Mouse (Mus musculus) MEL (cell line): Measurements from ENCODE around the gene Snap25.

Source experiments
- CTCF ChIP-seq, 3 experiments: IDR thresholded peaks in 2 of 3; conservative IDR thresholded peaks in 1 of 3; 2 replicates each; pipeline ENCODE4 v1.5.1; 2011 to 2012; ENCODE audit warnings: low read length in 3 of 3, low read depth in 2 of 3, mild to moderate bottlenecking in 2 of 3, improper control_type of control experiment in 1 of 3, inconsistent platforms in 1 of 3, mixed read lengths in 1 of 3, moderate library complexity in 1 of 3; ENCODE audit not compliant: control insufficient read depth in 1 of 3, insufficient read depth in 1 of 3, poor library complexity in 1 of 3, severe bottlenecking in 1 of 3
- GABPA ChIP-seq: IDR thresholded peaks from 2 replicates; pipeline ENCODE4 v1.6.1; 2012; ENCODE audit warnings: low read depth, mild to moderate bottlenecking, inconsistent platforms, low read length, improper control_type of control experiment, moderate library complexity
- HCFC1 ChIP-seq: IDR thresholded peaks from 2 replicates; pipeline ENCODE4 v1.6.1; 2012; ENCODE audit warnings: low read depth, mild to moderate bottlenecking, inconsistent platforms, low read length, improper control_type of control experiment, moderate library complexity
- TCF12 ChIP-seq: IDR thresholded peaks from 2 replicates; pipeline ENCODE4 v1.6.1; 2014; ENCODE audit warnings: low read depth, mild to moderate bottlenecking, inconsistent platforms, low read length, improper control_type of control experiment, moderate library complexity

DNA sequence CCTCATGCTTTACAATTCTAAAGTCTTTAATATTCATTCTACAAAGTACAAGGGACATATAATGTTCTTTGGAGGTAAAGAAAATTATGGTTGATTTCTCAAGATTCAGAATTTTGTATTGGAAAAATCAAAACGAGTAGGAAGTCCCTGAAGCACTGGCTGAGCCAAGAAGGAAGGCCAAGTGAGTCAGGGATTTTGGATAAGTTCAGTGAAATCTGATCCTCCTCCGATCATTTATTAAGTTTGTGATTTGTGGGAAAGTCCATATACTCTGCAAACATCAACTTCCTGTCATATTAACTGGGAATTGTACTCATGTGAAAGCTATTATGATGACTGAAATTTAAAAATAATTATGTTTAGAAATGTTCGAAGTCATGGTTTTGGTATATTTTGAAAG lies 43.6 kb upstream of the Snap25 start:
- TF ChIP-seq HCFC1 (no peak), TCF12 (no peak), CTCF (IDR thresholded peaks at IDR 0.05 in 2 of 3, conservative IDR thresholded peaks at IDR 0.05 in 1 of 3; ENCODE audit: control insufficient read depth in 1 of 3, insufficient read depth in 1 of 3, low read depth in 2 of 3, low read length in 3 of 3, poor library complexity in 1 of 3, severe bottlenecking in 1 of 3) (no peak), GABPA (no peak)
